Mouse (Mus musculus) limb, embryonic 12.5 days (tissue): ENCODE measurements at regions not wholly inside any gene's neighbourhood (a gene's known extent, or its start where the extent isn't known, plus 50 kb on each side); places are given as distances from the start of the nearest gene placed in this dataset.

ENCODE experiments used
- ATAC-seq: fragments of 200-750 bp; cut with Nextera tagmentation; 2 replicates; pipeline ENCODE4 v1.8.0; 2017; ENCODE audit warnings: low read depth, moderate TSS enrichment; ENCODE audit not compliant: insufficient number of reproducible peaks, insufficient read depth, low FRiP score, low TSS enrichment
- H3K27ac ChIP-seq: fragments of 300-500 bp; sonication (generic); 2 replicates; pipeline ENCODE4 v1.5.1; 2016; ENCODE audit warnings: mild to moderate bottlenecking, moderate library complexity
- H3K27me3 ChIP-seq: fragments of 300-500 bp; sonication (generic); 2 replicates; pipeline ENCODE4 v1.6.1; 2016; ENCODE audit warnings: mild to moderate bottlenecking, moderate library complexity
- H3K36me3 ChIP-seq: fragments of 300-500 bp; sonication (generic); 2 replicates; pipeline ENCODE4 v1.6.1; 2016; ENCODE audit warnings: mild to moderate bottlenecking, moderate library complexity
- H3K4me1 ChIP-seq: fragments of 300-500 bp; sonication (generic); replicated peaks from 2 replicates; pipeline ENCODE4 v1.6.1; 2016
- H3K4me2 ChIP-seq: fragments of 300-500 bp; sonication (generic); 2 replicates; pipeline ENCODE4 v1.6.1; 2016; ENCODE audit warnings: mild to moderate bottlenecking, moderate library complexity
- H3K4me3 ChIP-seq: fragments of 300-500 bp; sonication (generic); replicated peaks from 2 replicates; pipeline ENCODE4 v1.5.1; 2016; ENCODE audit warnings: mild to moderate bottlenecking
- H3K9ac ChIP-seq: fragments of 300-500 bp; sonication (generic); replicated peaks from 2 replicates; pipeline ENCODE4 v1.6.1; 2016; ENCODE audit warnings: mild to moderate bottlenecking, moderate library complexity
- H3K9me3 ChIP-seq: fragments of 300-500 bp; sonication (generic); 2 replicates; pipeline ENCODE4 v1.6.1; 2016; ENCODE audit warnings: mild to moderate bottlenecking, moderate library complexity
- WGBS: fragments of 180-500 bp; shearing (Covaris S2); methylation state at CpG from one replicate; pipeline ENCODE4 v1.1.7; 2016; 5-methylcytosine and 5-hydroxymethylcytosine counted together

DNA sequence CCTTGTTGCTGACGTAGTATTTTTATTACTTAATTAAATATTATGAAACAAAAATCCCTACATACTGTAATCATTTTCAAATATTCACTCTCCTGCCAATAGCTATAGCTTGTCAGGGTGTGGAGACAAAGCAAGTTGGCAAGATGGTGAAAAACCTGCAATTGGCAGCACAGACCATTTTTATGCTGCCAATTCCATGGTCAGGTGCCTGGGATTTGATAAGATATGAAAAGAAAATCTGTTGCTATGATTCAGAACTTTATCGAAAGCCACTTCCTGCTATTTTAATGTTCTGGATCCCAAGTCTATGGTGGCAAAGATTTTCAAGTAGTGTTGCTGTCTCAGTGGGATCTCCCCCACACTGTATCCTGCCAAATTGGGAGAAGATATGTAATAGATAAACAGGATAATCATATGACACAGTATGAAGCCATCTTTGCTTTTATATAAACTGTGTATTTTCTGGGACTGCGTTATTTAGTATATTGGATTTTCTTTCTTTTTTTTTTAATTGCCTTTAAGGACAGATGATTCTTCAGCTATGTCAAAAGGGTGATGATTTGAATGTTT, 165.3 kb upstream of the Lrrc3b start:
- H3K4me2 ChIP-seq = no peak overlapping the region
- no peak overlapping the region for H3K4me3 ChIP-seq
- H3K27me3 ChIP-seq = no peaks in the 10 kb centered on the region
- no peaks in the 10 kb centered on the region for H3K4me1 ChIP-seq
- H3K36me3 ChIP-seq = no peaks in the 10 kb centered on the region
- 89% methylated on average over 3 of the region's 3 CpGs for WGBS
- no peak overlapping the region for H3K9ac ChIP-seq
- H3K9me3 ChIP-seq = no peaks in the 10 kb centered on the region
- H3K27ac ChIP-seq = no peak overlapping the region
- no peak for ATAC-seq

DNA sequence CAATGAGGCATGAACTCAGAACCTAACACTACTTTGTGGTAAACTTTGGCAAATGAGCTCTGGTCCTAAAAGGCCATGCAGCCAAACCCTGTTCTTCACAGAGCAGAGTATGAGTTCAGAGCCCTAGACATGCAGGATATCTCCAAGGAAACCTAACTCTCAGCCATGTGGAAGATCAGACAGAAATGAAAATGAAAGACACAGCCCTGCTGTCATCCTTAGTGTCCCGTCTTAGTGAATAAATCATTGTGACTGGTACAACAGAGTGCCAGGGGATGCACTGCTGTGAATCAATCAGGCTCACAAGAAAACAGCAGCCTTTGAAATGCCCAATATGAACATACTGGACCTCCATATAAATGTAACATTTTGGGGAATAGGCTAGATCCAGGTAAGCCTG, 171.4 kb upstream of the Lrrc3b start:
- Histone ChIP-seq H3K27me3 (no peaks in the 10 kb centered on the region), H3K27ac (no peak overlapping the region), H3K9me3 (no peaks in the 10 kb centered on the region), H3K4me1 (no peaks in the 10 kb centered on the region), H3K4me2 (no peak overlapping the region), H3K36me3 (no peaks in the 10 kb centered on the region), H3K9ac (no peak overlapping the region), H3K4me3 (no peak overlapping the region)
- WGBS = 64% methylated on average over 1 of the region's 1 CpGs
- ATAC-seq = no peak

GRCm38 (mm10) chr14:15634581-15634980, 195.8 kb upstream of the Lrrc3b start:
- H3K27me3 ChIP-seq = no peaks in the 10 kb centered on the region
- no peak overlapping the region for H3K4me2 ChIP-seq
- WGBS = 43% methylated on average over 2 of the region's 2 CpGs
- no peak overlapping the region for H3K4me3 ChIP-seq
- H3K9me3 ChIP-seq = no peaks in the 10 kb centered on the region
- H3K36me3 ChIP-seq = no peaks in the 10 kb centered on the region
- H3K4me1 ChIP-seq = no peaks in the 10 kb centered on the region
- H3K9ac ChIP-seq = no peak overlapping the region
- no peak for ATAC-seq
- H3K27ac ChIP-seq = no peak overlapping the region

- H3K4me1 ChIP-seq = no peaks in the 10 kb centered on the region
- H3K9me3 ChIP-seq = no peaks in the 10 kb centered on the region
- H3K36me3 ChIP-seq = no peaks in the 10 kb centered on the region
- H3K4me3 ChIP-seq = no peak overlapping the region
- no peak for ATAC-seq
- 70% methylated on average over 2 of the region's 2 CpGs for WGBS
- H3K9ac ChIP-seq = no peak overlapping the region
- no peak overlapping the region for H3K27ac ChIP-seq
- H3K4me2 ChIP-seq = no peak overlapping the region
- H3K27me3 ChIP-seq = no peaks in the 10 kb centered on the region
Observed at GRCm38 (mm10) chr14:15637681-15638080, 198.9 kb upstream of the Lrrc3b start.

- Histone ChIP-seq H3K9ac (no peak overlapping the region), H3K9me3 (no peaks in the 10 kb centered on the region), H3K36me3 (no peaks in the 10 kb centered on the region), H3K27ac (no peak overlapping the region), H3K4me1 (no peaks in the 10 kb centered on the region), H3K27me3 (no peaks in the 10 kb centered on the region), H3K4me2 (no peak overlapping the region), H3K4me3 (no peak overlapping the region)
- no peak for ATAC-seq
- WGBS = 89% methylated on average over 1 of the region's 1 CpGs
Observed at GRCm38 (mm10) chr14:15638869-15639268, 200.1 kb upstream of the Lrrc3b start.

DNA sequence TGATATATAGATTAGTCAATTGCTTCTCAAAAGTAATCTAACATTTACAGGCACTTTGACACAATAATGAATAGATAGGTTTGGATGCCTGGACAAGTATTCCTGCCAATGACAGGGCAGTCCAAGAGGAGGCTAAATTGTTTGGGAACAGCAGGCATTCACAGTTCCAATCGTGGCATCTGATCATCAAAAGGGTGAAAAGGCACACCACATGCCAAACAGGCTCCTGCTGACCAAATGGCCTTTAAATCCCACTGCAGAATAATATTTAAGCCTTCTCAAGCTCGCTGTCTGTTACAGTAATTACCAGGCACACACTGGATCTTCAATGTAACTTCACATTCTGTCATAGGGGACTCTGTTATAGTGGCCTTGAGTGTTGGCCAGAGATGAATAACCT, 222.1 kb upstream of the Lrrc3b start:
- no peak overlapping the region for H3K4me3 ChIP-seq

DNA sequence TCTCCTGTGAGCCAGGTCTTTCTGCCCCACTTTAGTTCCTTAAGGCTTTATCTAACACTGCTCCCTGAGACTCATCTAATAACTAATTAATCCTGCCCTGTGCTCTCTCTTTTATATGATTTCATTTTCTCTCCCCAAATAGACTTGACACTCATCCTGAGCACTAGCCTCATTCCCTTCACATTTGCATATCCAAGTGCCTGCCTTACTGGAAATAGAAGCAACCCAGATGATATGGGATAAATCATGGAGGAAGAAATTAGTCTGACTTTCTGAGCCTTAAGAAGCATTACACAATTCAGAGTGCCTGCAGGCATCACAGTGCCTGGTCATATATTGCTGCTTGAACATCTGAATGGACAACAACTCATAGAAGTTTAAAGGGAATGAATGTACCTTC, 233.5 kb upstream of the Lrrc3b start:
- Histone ChIP-seq H3K4me3 (no peak overlapping the region), H3K27ac (no peak overlapping the region), H3K36me3 (no peaks in the 10 kb centered on the region), H3K27me3 (no peaks in the 10 kb centered on the region), H3K4me1 (no peaks in the 10 kb centered on the region), H3K9me3 (no peaks in the 10 kb centered on the region), H3K4me2 (no peak overlapping the region), H3K9ac (no peak overlapping the region)
- no peak for ATAC-seq

More for the DNA sequence above, 222.1 kb upstream of the Lrrc3b start:
- Histone ChIP-seq H3K36me3 (no peaks in the 10 kb centered on the region), H3K9ac (no peak overlapping the region), H3K9me3 (no peaks in the 10 kb centered on the region), H3K4me1 (no peaks in the 10 kb centered on the region), H3K27ac (no peak overlapping the region), H3K27me3 (no peaks in the 10 kb centered on the region), H3K4me2 (no peak overlapping the region)
- no peak for ATAC-seq
- 45% methylated on average over 2 of the region's 2 CpGs for WGBS

- ATAC-seq = no peak
- H3K4me3 ChIP-seq = no peak overlapping the region
- no peak overlapping the region for H3K27ac ChIP-seq
- H3K27me3 ChIP-seq = no peaks in the 10 kb centered on the region
- 90% methylated on average over 2 of the region's 2 CpGs for WGBS
- no peaks in the 10 kb centered on the region for H3K36me3 ChIP-seq
- H3K9me3 ChIP-seq = no peaks in the 10 kb centered on the region
- no peaks in the 10 kb centered on the region for H3K4me1 ChIP-seq
- H3K9ac ChIP-seq = no peak overlapping the region
- H3K4me2 ChIP-seq = no peak overlapping the region
Observed at GRCm38 (mm10) chr14:15677218-15677617, 238.4 kb upstream of the Lrrc3b start.

DNA sequence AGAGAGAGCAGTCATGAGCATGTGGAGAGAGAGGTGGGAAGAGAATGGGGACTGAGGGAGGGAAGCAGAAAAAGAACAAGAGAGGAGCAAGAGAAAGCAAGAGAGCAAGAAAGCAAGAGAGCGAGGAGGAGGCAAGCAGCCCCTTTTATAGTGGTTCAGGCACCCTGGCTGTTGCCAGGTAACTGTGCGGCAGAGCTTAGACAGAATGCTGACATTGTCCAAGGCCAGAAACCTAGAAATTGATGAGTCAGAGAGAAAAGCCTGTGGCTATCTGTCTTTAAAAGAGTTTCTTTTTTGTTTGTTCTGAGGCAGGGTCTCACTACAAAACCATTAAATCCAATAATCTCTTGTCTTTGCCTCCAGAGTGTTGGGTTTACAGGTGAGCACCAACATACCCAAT, 240.7 kb upstream of the Lrrc3b start:
- no peak overlapping the region for H3K9ac ChIP-seq
- H3K27ac ChIP-seq = no peak overlapping the region
- no peak for ATAC-seq
- no peak overlapping the region for H3K4me3 ChIP-seq
- H3K27me3 ChIP-seq = no peaks in the 10 kb centered on the region
- no peaks in the 10 kb centered on the region for H3K4me1 ChIP-seq
- peaks cover 5% of the 10 kb centered on the region; the same call in 1 of the 2 replicates for H3K9me3 ChIP-seq
- no peak overlapping the region for H3K4me2 ChIP-seq
- WGBS = 79% methylated on average over 2 of the region's 2 CpGs
- H3K36me3 ChIP-seq = no peaks in the 10 kb centered on the region

GRCm38 (mm10) chr14:15698001-15698400, 259.2 kb upstream of the Lrrc3b start:
- no peak overlapping the region for H3K27ac ChIP-seq
- H3K9me3 ChIP-seq = no peaks in the 10 kb centered on the region
- no peak for ATAC-seq
- no peak overlapping the region for H3K4me2 ChIP-seq
- no peak overlapping the region for H3K4me3 ChIP-seq
- H3K27me3 ChIP-seq = no peaks in the 10 kb centered on the region
- no peaks in the 10 kb centered on the region for H3K36me3 ChIP-seq
- no peaks in the 10 kb centered on the region for H3K4me1 ChIP-seq
- H3K9ac ChIP-seq = no peak overlapping the region
- WGBS = 84% methylated on average over 2 of the region's 2 CpGs

DNA sequence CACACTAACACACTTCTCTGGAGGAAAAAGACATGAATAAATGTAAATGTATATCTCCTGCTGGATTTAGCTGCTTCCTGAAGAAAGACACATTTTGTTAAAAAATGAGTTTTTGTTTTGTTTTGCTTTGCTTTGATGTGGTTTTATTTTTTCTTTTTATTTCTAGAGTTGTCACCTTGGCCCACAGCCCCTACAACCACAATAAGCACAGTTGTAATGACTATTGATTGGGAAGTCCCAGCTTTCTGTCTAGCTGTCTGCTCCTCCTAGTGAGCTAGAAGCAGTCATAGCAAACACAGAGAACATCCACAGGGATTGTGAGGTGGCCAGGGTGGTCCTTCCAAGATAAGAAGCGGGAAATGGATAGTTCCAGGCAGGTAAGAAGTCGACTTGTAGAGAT, 259.8 kb upstream of the Lrrc3b start:
- H3K27ac ChIP-seq = no peak overlapping the region
- H3K4me2 ChIP-seq = no peak overlapping the region
- WGBS = 86% methylated on average over 2 of the region's 2 CpGs
- ATAC-seq = no peak
- H3K4me1 ChIP-seq = no peaks in the 10 kb centered on the region
- no peaks in the 10 kb centered on the region for H3K27me3 ChIP-seq
- H3K9ac ChIP-seq = no peak overlapping the region
- no peaks in the 10 kb centered on the region for H3K9me3 ChIP-seq
- no peaks in the 10 kb centered on the region for H3K36me3 ChIP-seq
- no peak overlapping the region for H3K4me3 ChIP-seq

DNA sequence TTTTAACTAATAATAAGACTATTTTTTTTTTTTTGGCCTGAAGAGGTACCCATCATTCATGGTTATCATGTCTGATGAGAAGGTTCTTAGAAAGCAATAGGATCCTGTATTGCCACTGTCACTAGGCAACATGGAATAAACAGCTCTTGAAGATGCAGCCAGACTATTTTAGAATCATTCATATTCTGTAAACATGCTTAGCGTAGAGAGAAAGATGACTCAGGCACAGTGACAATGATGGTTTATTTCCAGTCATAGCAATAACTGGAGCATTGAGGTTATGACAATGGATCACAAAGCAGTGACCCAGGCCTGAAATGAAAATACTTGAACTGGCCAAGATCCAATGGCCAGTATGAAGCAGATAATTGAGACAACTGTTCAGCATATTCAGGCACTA, 283.3 kb upstream of the Lrrc3b start:
- Histone ChIP-seq H3K9ac (no peak overlapping the region), H3K4me1 (no peaks in the 10 kb centered on the region), H3K27ac (no peak overlapping the region), H3K36me3 (no peaks in the 10 kb centered on the region), H3K4me3 (no peak overlapping the region), H3K9me3 (0 out of 2 replicates have a peak, but pooled peaks cover under 1% of the 10 kb centered on the region), H3K27me3 (no peaks in the 10 kb centered on the region), H3K4me2 (no peak overlapping the region)
- 83% methylated on average over 1 of the region's 1 CpGs for WGBS
- ATAC-seq = no peak
